Mouse (Mus musculus) midbrain, embryonic 10.5 days (tissue): ENCODE measurements around the gene Vmn1r104. TPM values are rescaled to one million over a fixed set of nuclear protein-coding genes. Genes with fewer than 3 reads are reported as not detected.
"Not testable (repeated sequence)": the region's sequence is repeated elsewhere in the genome, so short reads cannot be mapped to it uniquely, and the experiment has no call there.

ENCODE experiments used
- DNase-seq: peaks from one replicate; pipeline ENCODE4 v3.0.0-alpha.2; 2017; ENCODE audit warnings: low spot score
- H3K27ac ChIP-seq: fragments of 300-500 bp; sonication (generic); replicated peaks from 2 replicates; pipeline ENCODE4 v1.5.1; 2016; ENCODE audit warnings: mild to moderate bottlenecking
- H3K27me3 ChIP-seq: fragments of 300-500 bp; sonication (generic); 2 replicates; pipeline ENCODE4 v1.6.1; 2016; ENCODE audit warnings: low read depth, mild to moderate bottlenecking; ENCODE audit not compliant: poor library complexity, severe bottlenecking
- H3K36me3 ChIP-seq: fragments of 300-500 bp; sonication (generic); 2 replicates; pipeline ENCODE4 v1.6.1; 2016; ENCODE audit warnings: mild to moderate bottlenecking, moderate library complexity
- H3K4me1 ChIP-seq: fragments of 300-500 bp; sonication (generic); 2 replicates; pipeline ENCODE4 v1.6.1; 2016
- H3K4me3 ChIP-seq: fragments of 300-500 bp; sonication (generic); 2 replicates; pipeline ENCODE4 v1.5.1; 2016; ENCODE audit warnings: mild to moderate bottlenecking, moderate library complexity
- H3K9me3 ChIP-seq: fragments of 300-500 bp; sonication (generic); replicated peaks from 2 replicates; pipeline ENCODE4 v1.6.1; 2016; ENCODE audit warnings: mild to moderate bottlenecking
- WGBS: fragments of 180-500 bp; shearing (Covaris S2); methylation state at CpG from one replicate; pipeline ENCODE4 v1.1.7; 2016; 5-methylcytosine and 5-hydroxymethylcytosine counted together
- polyA plus RNA-seq: library from polyadenylated mRNA; unstranded; fragments of >200 nt; fragmentation: Nextera tagmentation; extraction: Ambion mirVana; gene quantifications from 2 replicates; pipeline ENCODE4 v1.2.1, GENCODE M21; 2016

Gene Vmn1r104
- not detected in 2 replicates for polyA plus RNA-seq

DNA sequence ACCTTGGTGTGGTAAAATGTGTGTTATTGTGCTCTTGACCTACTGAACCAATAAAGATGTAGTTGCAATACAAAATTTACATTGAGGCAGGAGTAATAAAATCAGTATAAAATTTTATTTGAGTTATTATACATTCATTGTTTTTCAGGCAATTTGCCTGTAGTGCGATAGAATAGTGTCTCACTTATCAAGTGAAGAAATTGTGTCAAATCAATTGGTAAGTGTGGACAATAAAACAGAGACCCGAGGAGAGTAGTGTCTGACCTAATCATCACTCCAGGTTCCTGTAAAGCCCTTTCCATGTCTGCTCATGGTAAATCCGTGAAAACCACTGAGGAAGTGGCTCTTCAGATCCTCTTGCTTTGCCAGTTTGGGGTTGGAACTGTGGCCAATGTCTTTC lies at the start of gene Vmn1r104:
TSS of gene Vmn1r104 (plus strand) at position 301 of the 400 bp plus-strand sequence.
- H3K4me3 ChIP-seq, H3K4me1 ChIP-seq, H3K27ac ChIP-seq, H3K9me3 ChIP-seq, H3K27me3 ChIP-seq, DNase-seq, H3K36me3 ChIP-seq: not testable (repeated sequence)
- WGBS = no CpG with 5 or more reads among the region's 3 CpGs

DNA sequence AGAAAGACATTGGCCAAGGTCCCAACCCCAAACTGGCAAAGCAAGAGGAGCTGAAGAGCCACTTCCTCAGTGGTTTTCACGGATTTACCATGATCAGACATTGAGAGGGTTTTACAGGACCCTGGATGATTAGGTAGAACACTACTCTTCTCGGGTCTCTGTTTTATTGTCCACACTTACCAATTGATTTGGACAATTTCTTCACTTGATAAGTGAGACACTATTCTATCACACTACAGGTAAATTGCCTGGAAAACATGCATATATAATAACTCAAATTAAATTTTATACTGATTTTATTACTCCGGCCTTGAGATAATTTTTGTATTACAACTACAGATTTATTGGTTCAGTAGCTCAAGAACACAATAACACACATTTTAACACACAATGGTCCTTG lies 23.2 kb upstream of the Vmn1r104 start, which contains the start of gene Vmn1r103:
TSS of gene Vmn1r103 (minus strand) at position 101 of the 400 bp plus-strand sequence.
- not testable (repeated sequence) for H3K4me3 ChIP-seq
- no CpG with 5 or more reads among the region's 3 CpGs for WGBS

DNA sequence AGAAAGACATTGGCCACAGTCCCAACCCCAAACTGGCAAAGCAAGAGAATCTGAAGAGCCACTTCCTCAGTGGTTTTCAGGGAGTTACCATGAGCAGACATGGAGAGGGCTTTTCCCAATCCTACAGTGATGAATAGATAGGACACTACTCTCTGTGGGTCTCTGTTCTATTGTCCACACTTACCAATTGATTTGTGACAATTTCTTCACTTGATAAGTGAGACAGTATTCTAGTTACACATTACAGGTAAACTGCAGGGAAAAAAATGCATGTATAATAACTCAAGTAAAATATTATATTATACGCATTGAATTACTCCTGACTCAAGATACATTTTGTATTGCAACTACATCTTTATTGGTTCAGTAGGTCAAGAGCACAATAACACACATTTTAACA lies 12.0 kb downstream of the Vmn1r104 start, which contains the start of gene Gm5726:
TSS of gene Gm5726 (minus strand) at position 101 of the 400 bp plus-strand sequence.
- not testable (repeated sequence) for DNase-seq, H3K27me3 ChIP-seq, H3K9me3 ChIP-seq, H3K27ac ChIP-seq, H3K4me3 ChIP-seq, H3K4me1 ChIP-seq, H3K36me3 ChIP-seq
- no CpG with 5 or more reads among the region's 1 CpGs for WGBS

More for the DNA sequence above, 23.2 kb upstream of the Vmn1r104 start, which contains the start of gene Vmn1r103:
- H3K36me3 ChIP-seq, H3K27me3 ChIP-seq, H3K4me1 ChIP-seq, H3K27ac ChIP-seq, H3K9me3 ChIP-seq, DNase-seq: not testable (repeated sequence)

DNA sequence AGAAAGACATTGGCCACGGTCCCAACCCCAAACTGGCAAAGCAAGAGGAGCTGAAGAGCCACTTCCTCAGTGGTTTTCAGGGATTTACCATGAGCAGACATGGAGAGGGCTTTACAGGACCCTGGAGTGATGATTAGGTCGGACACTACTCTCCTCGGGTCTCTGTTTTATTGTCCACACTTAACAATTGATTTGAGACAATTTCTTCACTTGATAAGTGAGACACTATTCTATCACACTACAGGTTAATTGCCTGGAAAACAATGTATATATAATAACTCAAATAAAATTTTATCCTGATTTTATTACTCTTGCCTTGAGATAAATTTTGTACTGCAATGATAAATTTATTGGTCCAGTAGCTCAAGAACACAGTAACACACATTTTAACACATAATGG lies 42.5 kb downstream of the Vmn1r104 start, which contains the start of gene Gm4141:
TSS of gene Gm4141 (minus strand) at position 101 of the 400 bp plus-strand sequence.
- H3K27me3 ChIP-seq, H3K4me1 ChIP-seq, H3K36me3 ChIP-seq, H3K9me3 ChIP-seq, H3K4me3 ChIP-seq, DNase-seq, H3K27ac ChIP-seq: not testable (repeated sequence)
- no CpG with 5 or more reads among the region's 3 CpGs for WGBS

Other genes starting within 250 kb of the Vmn1r104 start
- gene Gm4133, start 199.8 kb upstream of the Vmn1r104 start, polyA plus RNA-seq = not detected in 2 replicates
- not detected in 2 replicates for gene Gm5728, start 158.4 kb upstream of the Vmn1r104 start, polyA plus RNA-seq
- gene Vmn1r100, start 115.9 kb upstream of the Vmn1r104 start, polyA plus RNA-seq = not detected in 2 replicates
- not detected in 2 replicates for gene Vmn1r101, start 91.2 kb upstream of the Vmn1r104 start, polyA plus RNA-seq
- not detected in 2 replicates for gene Gm10670, start 58.9 kb upstream of the Vmn1r104 start, polyA plus RNA-seq
- gene Vmn1r103, start 23.3 kb upstream of the Vmn1r104 start, polyA plus RNA-seq = not detected in 2 replicates
- gene Gm5726, start 11.9 kb downstream of the Vmn1r104 start, polyA plus RNA-seq = not detected in 2 replicates
- gene Gm4141, start 42.4 kb downstream of the Vmn1r104 start, polyA plus RNA-seq = not detected in 2 replicates
- gene Gm4513, start 65.2 kb downstream of the Vmn1r104 start, polyA plus RNA-seq = not detected in 2 replicates
- gene Vmn1r107, start 135.1 kb downstream of the Vmn1r104 start, polyA plus RNA-seq = not detected in 2 replicates
- gene Vmn1r111, start 169.4 kb downstream of the Vmn1r104 start, polyA plus RNA-seq = not detected in 2 replicates
- gene Gm10668, start 196.8 kb downstream of the Vmn1r104 start, polyA plus RNA-seq = not detected in 2 replicates
- gene Vmn1r112, start 237.3 kb downstream of the Vmn1r104 start, polyA plus RNA-seq = not detected in 2 replicates